Mouse (Mus musculus): ENCODE results near the gene Pitpnc1. TPM values are rescaled to one million over a fixed set of nuclear protein-coding genes. Genes with fewer than 3 reads are reported as not detected.

Gene Pitpnc1
- polyA plus RNA-seq, 1 experiment from 2014 or later, result 14.0 TPM

DNA sequence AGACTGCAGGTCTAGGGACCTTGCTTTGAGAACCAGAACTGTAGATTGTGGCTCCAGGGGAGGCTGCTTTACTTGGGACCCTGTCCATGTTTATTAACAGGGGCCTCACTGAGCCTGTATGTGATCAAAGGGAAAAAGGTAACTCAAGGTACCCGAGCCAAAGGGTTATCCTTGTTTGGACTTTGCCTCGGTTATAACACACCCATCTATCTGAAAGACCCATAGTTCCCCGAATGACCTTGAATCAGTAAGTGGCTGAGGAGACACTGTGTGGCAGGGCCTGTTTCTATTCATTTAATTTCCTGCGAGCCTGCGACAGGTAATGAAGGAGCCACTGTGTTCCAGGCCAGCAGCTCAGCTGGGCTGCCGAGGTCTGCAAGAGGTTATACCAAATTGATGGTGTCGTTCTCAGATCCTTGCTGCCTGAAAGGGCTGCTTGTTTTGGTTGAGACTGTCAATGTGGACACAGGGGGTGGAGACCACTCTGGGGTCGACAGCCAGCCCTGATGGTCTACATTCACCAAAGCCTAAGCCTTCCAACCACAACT, 246.8 kb downstream of the Pitpnc1 start:
- no peak for ATAC-seq (ENCODE audit: insufficient read depth, low FRiP score, low read depth)
- H3K27ac ChIP-seq, result no peak overlapping the region
- H3K9ac ChIP-seq, result no peak overlapping the region
- H3K27me3 ChIP-seq (replicated peaks), result no peaks in the 10 kb centered on the region
- no peaks in the 10 kb centered on the region for H3K9me3 ChIP-seq
- H3K4me3 ChIP-seq (replicated peaks), result no peak overlapping the region
- 60% methylated on average over 8 of the region's 8 CpGs for WGBS
- no peak overlapping the region for H3K4me2 ChIP-seq
- H3K4me1 ChIP-seq, result no peaks in the 10 kb centered on the region
- no peaks in the 10 kb centered on the region for H3K36me3 ChIP-seq

DNA sequence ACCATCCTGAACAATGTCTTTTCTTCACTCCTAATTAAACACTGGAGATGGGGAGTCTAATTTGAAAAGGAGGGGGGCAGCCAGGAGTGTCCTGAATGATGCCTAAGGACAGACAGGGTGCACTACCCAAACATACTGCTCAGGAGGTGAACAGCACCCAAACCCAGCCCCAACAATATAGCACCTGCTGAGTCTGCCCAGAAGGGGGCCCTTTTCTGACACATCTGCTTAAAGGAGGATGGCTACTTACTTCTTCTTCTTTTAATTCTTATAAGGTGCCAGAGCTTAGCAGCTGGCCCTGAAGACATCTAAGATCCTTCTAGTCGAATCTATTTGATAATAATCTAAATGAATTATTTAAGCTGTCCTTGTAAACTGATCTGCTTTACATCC, 247.3 kb downstream of the Pitpnc1 start:
- Histone ChIP-seq H3K27ac (no peak overlapping the region), H3K9ac (no peak overlapping the region), H3K36me3 (no peaks in the 10 kb centered on the region), H3K9me3 (no peaks in the 10 kb centered on the region), H3K4me2 (no peak overlapping the region), H3K27me3 (replicated peaks) (no peaks in the 10 kb centered on the region), H3K4me1 (no peaks in the 10 kb centered on the region), H3K4me3 (replicated peaks) (no peak overlapping the region)
- ATAC-seq (ENCODE audit: insufficient read depth, low FRiP score, low read depth), result no peak
- 47% methylated on average over 1 of the region's 1 CpGs for WGBS

DNA sequence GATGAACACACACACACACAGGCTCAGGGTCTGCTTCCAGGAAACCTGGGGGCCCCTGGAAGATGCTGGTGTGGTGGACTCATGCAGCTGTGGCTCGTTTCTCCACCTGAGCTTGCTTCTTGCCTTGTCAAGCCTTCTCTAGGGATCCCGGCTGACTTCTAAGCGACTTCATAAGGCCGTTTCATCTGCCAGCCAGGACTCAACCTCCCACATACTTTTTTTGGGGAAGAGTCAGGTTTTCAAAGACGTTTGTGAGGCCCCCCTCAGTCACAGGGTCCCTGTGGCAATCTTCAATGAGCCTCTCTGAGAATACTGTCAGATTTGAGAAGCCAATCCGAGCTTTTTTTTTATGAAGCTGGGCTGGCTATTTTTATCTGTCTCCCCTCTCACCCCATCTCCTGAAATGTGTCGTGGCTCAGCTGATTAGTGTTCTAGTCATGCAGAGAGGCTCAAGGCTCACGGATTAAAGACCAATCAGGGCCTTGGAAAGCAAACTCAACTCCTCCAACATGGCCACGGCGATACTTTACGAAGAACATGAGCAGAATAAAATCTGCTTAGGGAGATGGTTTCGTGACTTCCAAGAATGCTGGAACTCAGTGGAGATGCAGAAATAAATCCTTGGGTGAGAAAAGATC, 247.8 kb downstream of the Pitpnc1 start:
- H3K27ac ChIP-seq, result no peak overlapping the region

DNA sequence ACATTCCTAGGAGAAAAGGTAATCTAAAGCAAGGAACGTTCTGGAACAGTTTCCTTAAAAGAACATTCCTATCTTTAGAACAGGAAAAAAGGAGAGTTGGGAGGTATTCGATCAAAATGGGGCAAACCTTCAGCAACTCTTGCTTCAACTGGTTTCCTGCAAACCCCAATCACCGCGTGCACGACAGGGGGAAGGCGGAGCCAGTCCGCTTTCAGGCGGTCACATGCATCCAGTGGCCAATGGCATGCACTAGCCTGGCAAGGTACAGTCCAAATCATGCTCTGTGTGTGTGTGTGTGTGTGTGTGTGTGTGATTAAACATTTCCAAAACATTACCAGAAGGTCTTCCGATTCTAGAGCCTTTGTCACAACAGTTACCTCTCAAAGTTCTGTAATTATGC, 255.4 kb downstream of the Pitpnc1 start:
- Histone ChIP-seq H3K4me1 (no peaks in the 10 kb centered on the region), H3K27ac (no peak overlapping the region), H3K4me3 (replicated peaks) (no peak overlapping the region), H3K27me3 (replicated peaks) (no peaks in the 10 kb centered on the region), H3K36me3 (no peaks in the 10 kb centered on the region), H3K9me3 (no peaks in the 10 kb centered on the region), H3K4me2 (no peak overlapping the region), H3K9ac (no peak overlapping the region)
- no peak for ATAC-seq (ENCODE audit: insufficient read depth, low FRiP score, low read depth)
- WGBS, result 82% methylated on average over 9 of the region's 9 CpGs

More for the DNA sequence above, 247.8 kb downstream of the Pitpnc1 start:
- H3K9me3 ChIP-seq, result no peaks in the 10 kb centered on the region
- no peak overlapping the region for H3K4me3 ChIP-seq (replicated peaks)
- no peaks in the 10 kb centered on the region for H3K36me3 ChIP-seq
- H3K4me2 ChIP-seq, result no peak overlapping the region
- no peaks in the 10 kb centered on the region for H3K27me3 ChIP-seq (replicated peaks)
- H3K9ac ChIP-seq, result no peak overlapping the region
- no peak for ATAC-seq (ENCODE audit: insufficient read depth, low FRiP score, low read depth)
- WGBS, result 65% methylated on average over 12 of the region's 12 CpGs
- no peaks in the 10 kb centered on the region for H3K4me1 ChIP-seq

DNA sequence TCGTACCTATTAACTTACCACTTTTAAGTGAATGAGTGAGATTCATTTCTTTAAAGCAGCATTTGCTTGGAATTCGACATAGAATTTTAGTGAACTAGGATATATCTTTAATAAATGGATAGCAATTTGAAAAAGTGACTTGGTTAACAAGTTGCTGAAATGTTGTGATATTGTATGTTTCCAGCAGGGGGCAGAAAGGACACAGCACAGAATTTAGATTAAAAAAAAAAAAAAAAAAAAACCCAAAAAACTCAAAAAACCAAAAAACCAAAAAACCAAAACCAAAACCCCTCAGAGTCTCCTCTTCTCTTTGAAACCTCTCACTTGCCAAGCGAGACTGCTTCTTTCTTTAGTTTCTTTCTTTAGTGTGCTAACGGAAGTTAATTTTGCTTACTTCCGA, 256.8 kb downstream of the Pitpnc1 start:
- no peaks in the 10 kb centered on the region for H3K36me3 ChIP-seq
- H3K27ac ChIP-seq, result no peak overlapping the region
- 73% methylated on average over 5 of the region's 5 CpGs for WGBS
- H3K4me2 ChIP-seq, result no peak overlapping the region
- H3K27me3 ChIP-seq (replicated peaks), result no peaks in the 10 kb centered on the region
- no peak overlapping the region for H3K4me3 ChIP-seq (replicated peaks)
- H3K9ac ChIP-seq, result no peak overlapping the region
- ATAC-seq (ENCODE audit: insufficient read depth, low FRiP score, low read depth), result no peak
- H3K9me3 ChIP-seq, result no peaks in the 10 kb centered on the region
- H3K4me1 ChIP-seq, result no peaks in the 10 kb centered on the region

DNA sequence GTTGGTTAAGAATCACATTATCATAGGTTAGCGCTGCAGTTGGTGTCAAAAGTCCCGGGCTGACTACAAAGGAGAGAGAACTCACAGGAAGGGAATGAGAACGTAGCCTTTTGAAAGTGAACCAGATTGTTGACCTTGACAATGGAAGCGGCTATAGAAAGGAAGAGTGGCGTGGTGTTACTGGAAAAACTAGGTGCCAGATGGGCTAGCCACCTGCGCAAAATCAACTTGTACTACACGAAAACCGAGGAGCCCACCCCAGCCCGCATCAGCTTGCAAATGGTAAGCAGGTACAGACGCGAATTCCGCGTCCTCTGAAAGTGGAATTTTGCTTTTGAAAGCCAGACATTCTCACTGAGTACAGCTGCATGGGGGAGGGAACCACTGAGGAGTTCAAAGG, 260.7 kb downstream of the Pitpnc1 start:
- no peak overlapping the region for H3K27ac ChIP-seq
- H3K4me1 ChIP-seq, result no peaks in the 10 kb centered on the region
- ATAC-seq (ENCODE audit: insufficient read depth, low FRiP score, low read depth), result no peak
- no peak overlapping the region for H3K4me2 ChIP-seq
- no peaks in the 10 kb centered on the region for H3K36me3 ChIP-seq
- 81% methylated on average over 13 of the region's 13 CpGs for WGBS
- H3K27me3 ChIP-seq (replicated peaks), result no peaks in the 10 kb centered on the region
- no peak overlapping the region for H3K4me3 ChIP-seq (replicated peaks)
- no peaks in the 10 kb centered on the region for H3K9me3 ChIP-seq
- no peak overlapping the region for H3K9ac ChIP-seq

DNA sequence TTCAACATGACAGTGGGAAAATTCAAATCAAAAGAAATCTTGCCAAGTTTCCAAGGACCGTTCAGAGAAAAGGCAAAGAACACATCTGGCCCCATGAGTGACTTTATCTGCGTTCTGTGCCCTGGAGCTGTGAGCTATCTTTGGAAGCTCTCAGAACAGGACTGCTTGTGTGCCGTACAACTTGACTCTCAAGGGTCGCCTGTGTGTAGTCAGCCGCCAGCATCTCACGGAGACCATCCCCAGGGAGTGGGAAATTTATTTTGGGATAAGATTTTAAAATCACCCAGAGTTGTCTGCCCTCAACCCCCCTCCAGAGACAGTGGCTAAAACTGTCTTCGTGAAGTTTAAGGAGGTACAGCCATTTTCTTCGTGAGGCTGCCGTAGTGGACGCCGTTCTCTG, 268.7 kb downstream of the Pitpnc1 start:
- Histone ChIP-seq H3K9me3 (no peaks in the 10 kb centered on the region), H3K4me2 (no peak overlapping the region), H3K36me3 (no peaks in the 10 kb centered on the region), H3K9ac (no peak overlapping the region), H3K27ac (no peak overlapping the region), H3K27me3 (replicated peaks) (no peaks in the 10 kb centered on the region), H3K4me3 (replicated peaks) (no peak overlapping the region), H3K4me1 (no peaks in the 10 kb centered on the region)
- ATAC-seq (ENCODE audit: insufficient read depth, low FRiP score, low read depth), result no peak
- WGBS, result 81% methylated on average over 11 of the region's 11 CpGs

DNA sequence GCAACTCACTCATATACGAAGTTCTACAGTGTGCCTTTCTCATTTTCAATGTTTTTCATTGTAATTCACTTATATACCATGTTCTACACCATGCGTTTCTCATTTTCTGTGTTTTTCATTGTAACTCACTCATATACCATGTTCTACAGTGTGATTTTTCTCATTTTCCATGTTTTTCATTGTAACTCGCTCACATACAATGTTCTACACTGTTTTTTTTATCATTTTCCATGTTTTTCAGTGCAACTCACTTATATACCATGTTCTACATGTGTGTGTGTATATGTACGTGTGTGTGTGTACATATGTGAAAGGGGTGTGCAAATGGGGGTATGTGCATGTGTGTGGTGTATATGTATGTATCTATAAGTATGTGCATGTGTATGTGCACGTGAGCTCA, 271.2 kb downstream of the Pitpnc1 start:
- Histone ChIP-seq H3K9me3 (no peaks in the 10 kb centered on the region), H3K4me3 (replicated peaks) (no peak overlapping the region), H3K27me3 (replicated peaks) (no peaks in the 10 kb centered on the region), H3K27ac (no peak overlapping the region), H3K9ac (no peak overlapping the region), H3K36me3 (no peaks in the 10 kb centered on the region), H3K4me1 (no peaks in the 10 kb centered on the region), H3K4me2 (no peak overlapping the region)
- 73% methylated on average over 5 of the region's 5 CpGs for WGBS
- ATAC-seq (ENCODE audit: insufficient read depth, low FRiP score, low read depth), result no peak

DNA sequence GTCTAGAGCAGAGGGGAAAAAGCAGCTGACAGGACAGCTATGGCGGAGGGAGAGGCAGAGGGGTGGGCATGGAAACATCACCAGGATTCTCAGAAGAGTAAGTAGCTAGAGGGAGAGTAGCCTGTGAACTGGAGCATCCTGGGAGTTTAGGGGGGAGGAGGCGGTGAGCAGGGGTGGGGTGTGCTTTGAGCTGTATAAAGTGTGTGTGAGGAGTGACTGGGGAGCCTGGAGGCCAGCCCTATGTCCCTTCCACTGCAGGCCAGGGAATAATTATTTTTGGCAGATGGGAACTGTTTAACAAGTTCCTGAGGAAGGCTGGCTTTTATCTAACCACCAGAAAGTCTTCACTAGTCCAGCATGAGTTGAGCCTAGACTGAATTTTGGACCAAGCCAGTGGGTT, 275.2 kb downstream of the Pitpnc1 start:
- Histone ChIP-seq H3K4me2 (no peak overlapping the region), H3K9me3 (no peaks in the 10 kb centered on the region), H3K9ac (no peak overlapping the region), H3K36me3 (no peaks in the 10 kb centered on the region), H3K4me1 (no peaks in the 10 kb centered on the region), H3K27me3 (replicated peaks) (no peaks in the 10 kb centered on the region), H3K27ac (no peak overlapping the region), H3K4me3 (replicated peaks) (no peak overlapping the region)
- 67% methylated on average over 2 of the region's 2 CpGs for WGBS
- ATAC-seq (ENCODE audit: insufficient read depth, low FRiP score, low read depth), result no peak

DNA sequence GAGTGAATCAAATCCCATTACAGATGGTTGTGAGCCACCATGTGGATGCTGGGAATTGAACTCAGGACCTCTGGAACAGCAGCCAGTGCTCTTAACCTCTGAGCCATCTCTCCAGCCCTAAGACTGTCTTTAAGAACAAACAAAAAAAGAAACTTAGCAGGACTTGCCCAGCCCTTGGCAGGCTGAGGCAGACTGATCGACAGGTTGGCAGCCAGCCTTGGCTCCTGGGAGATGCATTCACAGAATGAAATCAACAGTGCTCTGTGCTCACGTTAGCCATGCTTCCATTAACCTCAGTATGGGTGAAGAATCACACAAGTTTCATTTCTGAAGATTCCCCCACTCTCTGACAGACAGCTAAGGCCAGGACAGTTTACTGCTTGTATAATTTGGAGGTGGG, 280.1 kb downstream of the Pitpnc1 start:
- no peak overlapping the region for H3K4me2 ChIP-seq
- no peaks in the 10 kb centered on the region for H3K9me3 ChIP-seq
- 66% methylated on average over 2 of the region's 2 CpGs for WGBS
- H3K27me3 ChIP-seq (replicated peaks), result no peaks in the 10 kb centered on the region
- H3K4me3 ChIP-seq (replicated peaks), result no peak overlapping the region
- ATAC-seq (ENCODE audit: insufficient read depth, low FRiP score, low read depth), result no peak
- H3K4me1 ChIP-seq, result peaks cover 5% of the 10 kb centered on the region; the same call in 1 of the 2 replicates
- H3K27ac ChIP-seq, result no peak overlapping the region
- H3K9ac ChIP-seq, result no peak overlapping the region
- peaks cover 4% of the 10 kb centered on the region for H3K36me3 ChIP-seq

DNA sequence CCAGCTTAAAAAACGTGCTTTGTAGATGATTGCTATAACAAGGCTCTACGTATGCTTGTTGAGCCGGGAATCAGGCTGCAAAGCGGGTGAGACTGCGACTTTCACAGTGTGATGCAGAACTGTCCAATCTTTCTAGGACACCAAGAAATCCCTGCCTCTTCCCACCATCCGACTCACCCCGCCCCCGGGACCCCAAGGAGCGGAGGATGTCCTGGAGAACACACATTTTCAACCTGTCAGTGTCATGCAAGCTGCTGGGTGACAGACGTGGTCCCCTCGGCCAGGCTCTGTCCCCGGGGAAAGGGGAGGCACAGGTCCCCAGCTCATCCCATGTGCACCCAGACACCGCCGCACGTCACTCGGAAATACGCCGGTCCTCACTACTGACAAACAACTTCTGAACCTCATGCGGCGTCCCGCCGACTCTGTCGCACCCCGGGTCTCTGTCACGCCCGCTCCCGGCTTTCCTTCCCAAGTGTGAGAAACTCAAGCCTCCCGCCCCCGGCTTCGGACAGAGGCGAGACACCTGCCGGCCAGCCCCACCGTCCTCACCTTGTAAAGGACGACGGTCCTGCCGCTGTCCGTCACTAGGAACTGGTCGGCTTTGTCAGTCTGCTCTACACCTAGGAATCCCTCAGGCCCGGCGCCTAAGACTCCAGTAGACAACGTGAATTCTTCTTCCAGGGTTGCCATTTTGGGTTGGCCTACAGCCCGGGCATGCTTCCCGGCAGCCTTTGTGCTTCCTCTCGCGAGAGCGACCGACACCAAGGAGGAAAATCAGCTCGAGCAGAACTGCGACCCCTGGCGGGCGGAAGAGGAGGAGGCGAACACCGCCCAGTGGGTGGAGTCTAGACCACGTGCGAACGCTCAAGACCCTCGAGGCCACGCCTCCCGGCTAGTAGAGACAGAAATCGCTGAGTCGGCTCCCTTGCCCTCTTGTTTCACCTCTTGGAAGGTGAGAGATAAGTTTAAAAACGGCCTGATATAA, 281.6 kb downstream of the Pitpnc1 start, which contains the start of gene Nol11:
Gene Nol11 (minus strand): TSS at position 817 of the 988 bp plus-strand sequence.
- ATAC-seq (ENCODE audit: insufficient read depth, low FRiP score, low read depth), result peak; percentile 95
- peak within 1 kb of the TSS; percentile 33 for H3K27ac ChIP-seq
- H3K4me3 ChIP-seq (replicated peaks), result peak within 1 kb of the TSS; percentile 81
- no peaks in the 10 kb centered on the region for H3K9me3 ChIP-seq
- peak within 1 kb of the TSS; percentile 79 for H3K9ac ChIP-seq
- peak within 1 kb of the TSS; percentile 72 for H3K4me2 ChIP-seq
- H3K27me3 ChIP-seq (replicated peaks), result no peaks in the 10 kb centered on the region
- peaks cover 15% of the 10 kb centered on the region for H3K36me3 ChIP-seq
- WGBS, result under 1% methylated on average over 62 of the region's 62 CpGs
- peaks cover 5% of the 10 kb centered on the region; the same call in 1 of the 2 replicates for H3K4me1 ChIP-seq

DNA sequence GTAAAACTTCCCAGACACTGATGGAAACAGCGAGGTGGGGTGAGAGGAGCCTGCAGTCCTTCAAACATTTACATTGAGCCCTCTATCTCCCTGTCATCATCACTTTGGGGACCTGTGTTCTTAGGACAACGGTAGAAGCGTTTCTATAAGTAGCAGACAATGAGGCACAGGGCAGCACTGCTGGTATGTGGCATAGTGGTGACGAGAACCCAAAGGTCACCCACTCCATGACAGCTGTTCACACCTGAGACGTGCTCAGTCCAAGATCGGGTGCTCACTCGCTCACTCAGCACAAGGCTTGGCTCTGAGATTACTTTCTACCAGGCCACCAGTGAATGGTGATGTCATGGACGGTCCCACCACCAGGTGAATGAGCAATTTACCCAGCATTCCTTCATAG, 286.7 kb downstream of the Pitpnc1 start:
- Histone ChIP-seq H3K27me3 (replicated peaks) (no peaks in the 10 kb centered on the region), H3K27ac (no peak overlapping the region), H3K36me3 (peaks cover 31% of the 10 kb centered on the region), H3K9ac (no peak overlapping the region), H3K9me3 (no peaks in the 10 kb centered on the region), H3K4me3 (replicated peaks) (no peak overlapping the region), H3K4me2 (no peak overlapping the region), H3K4me1 (peaks cover 5% of the 10 kb centered on the region; the same call in 1 of the 2 replicates)
- no peak for ATAC-seq (ENCODE audit: insufficient read depth, low FRiP score, low read depth)
- 90% methylated on average over 8 of the region's 8 CpGs for WGBS

All from stomach, embryonic 15.5 days (tissue).